In genomic region chrX:84001294-84001693, GRCm38 (mm10) we compare ENCODE assay signal across 9 mouse cellular contexts.
A peak's percentile ranks its signal among the peaks of the same experiment; 100 is the strongest.
DNase-seq lines count a peak whose midpoint lies in the region; ATAC-seq and TF ChIP-seq lines count a peak whose summit lies in the region.
"Had no signal": no experiment of that assay in that cellular context is flagged by ENCODE, and none has a peak within 500 bp of the region (broad histone marks: within the 10 kb centered on the region; RNA-seq: fewer than 3 reads in every experiment).

No protein-coding gene starts in this region.

- DNase-seq in midbrain, embryonic 11.5 days (ENCODE audit: low spot score, missing footprints) = peak; percentile 90
- DNase-seq in ZHBTc4 (ENCODE audit: low read depth, low spot score) = peak; percentile 45
- peak; percentile 16 to 39 for DNase-seq in cerebellum, adult 2 months
- peak; percentile 54 for DNase-seq in hindbrain, postnatal 0 days (ENCODE audit: low spot score)
- DNase-seq in limb, embryonic 11.5 days (ENCODE audit: low spot score) = peak; percentile 62
- DNase-seq in splenic B cell, adult 2 months (ENCODE audit: low read depth, low spot score) = peak; percentile 0

- H3K4me1 ChIP-seq in midbrain, embryonic 11.5 days (ENCODE audit: control insufficient read depth, insufficient read depth, low read length) = no peaks in the 10 kb centered on the region
- no peaks in the 10 kb centered on the region for H3K4me1 ChIP-seq in midbrain, embryonic 15.5 days
- no peaks in the 10 kb centered on the region for H3K4me1 ChIP-seq in cerebellum, adult 2 months (ENCODE audit: control insufficient read depth, insufficient read depth, low read length)
- H3K4me1 ChIP-seq in hindbrain, postnatal 0 days (ENCODE audit: insufficient read depth, low read length) = no peaks in the 10 kb centered on the region
- no peaks in the 10 kb centered on the region for H3K4me1 ChIP-seq in limb, embryonic 11.5 days (ENCODE audit: control insufficient read depth, insufficient read depth, low read length)
- H3K4me1 ChIP-seq: liver, embryonic 15.5 days had no signal

- peak; percentile 68; the same call in 1 of the 2 replicates for TF ChIP-seq CTCF in cerebellum, adult 2 months (IDR thresholded peaks at IDR 0.05; ENCODE audit: borderline replicate concordance, insufficient read depth, low read depth, low read length)
- TF ChIP-seq CTCF in hindbrain, postnatal 0 days (IDR thresholded peaks at IDR 0.05; ENCODE audit: low read depth) = peak; percentile 80

- no peak overlapping the region for H3K27ac ChIP-seq in midbrain, embryonic 11.5 days (ENCODE audit: low read depth, low read length)
- no peak overlapping the region for H3K27ac ChIP-seq in midbrain, embryonic 15.5 days
- no peak overlapping the region for H3K27ac ChIP-seq in cerebellum, adult 2 months (ENCODE audit: insufficient read depth, low read length)
- H3K27ac ChIP-seq in hindbrain, postnatal 0 days = no peak overlapping the region
- no peak overlapping the region for H3K27ac ChIP-seq in limb, embryonic 11.5 days (replicated peaks; ENCODE audit: low read depth, low read length)
- H3K27ac ChIP-seq: liver, embryonic 15.5 days had no signal

- H3K27me3 ChIP-seq in midbrain, embryonic 11.5 days (ENCODE audit: control insufficient read depth, insufficient read depth, low read length) = no peaks in the 10 kb centered on the region
- H3K27me3 ChIP-seq in midbrain, embryonic 15.5 days (replicated peaks) = no peaks in the 10 kb centered on the region
- H3K27me3 ChIP-seq in cerebellum, adult 2 months (ENCODE audit: control insufficient read depth, insufficient read depth, low read length) = no peaks in the 10 kb centered on the region
- H3K27me3 ChIP-seq in hindbrain, postnatal 0 days (ENCODE audit: insufficient read depth, low read length) = no peaks in the 10 kb centered on the region
- H3K27me3 ChIP-seq in limb, embryonic 11.5 days (ENCODE audit: control insufficient read depth, insufficient read depth, low read length) = no peaks in the 10 kb centered on the region
- H3K27me3 ChIP-seq in splenic B cell, adult 2 months (ENCODE audit: control insufficient read depth, insufficient read depth, low read length, poor library complexity, severe bottlenecking) = no peaks in the 10 kb centered on the region
- H3K27me3 ChIP-seq: liver, embryonic 15.5 days had no signal

- H3K36me3 ChIP-seq in midbrain, embryonic 11.5 days (ENCODE audit: control insufficient read depth, insufficient read depth, low read length) = no peaks in the 10 kb centered on the region
- H3K36me3 ChIP-seq in midbrain, embryonic 15.5 days (replicated peaks) = no peaks in the 10 kb centered on the region
- no peaks in the 10 kb centered on the region for H3K36me3 ChIP-seq in hindbrain, postnatal 0 days (ENCODE audit: insufficient read depth, low read length)
- H3K36me3 ChIP-seq in limb, embryonic 11.5 days (ENCODE audit: control insufficient read depth, insufficient read depth, low read length) = no peaks in the 10 kb centered on the region
- H3K36me3 ChIP-seq in splenic B cell, adult 2 months (ENCODE audit: control insufficient read depth, insufficient read depth, low read length, poor library complexity, severe bottlenecking) = no peaks in the 10 kb centered on the region
- H3K36me3 ChIP-seq: liver, embryonic 15.5 days had no signal

- ATAC-seq in midbrain, embryonic 11.5 days (ENCODE audit: low FRiP score) = no peak; the same call in 1 of the 2 replicates
- no peak for ATAC-seq in midbrain, embryonic 15.5 days (replicated peaks)
- ATAC-seq in hindbrain, postnatal 0 days = no peak
- ATAC-seq in limb, embryonic 11.5 days (ENCODE audit: insufficient number of reproducible peaks, low FRiP score, low TSS enrichment, low read depth) = no peak
- no peak for ATAC-seq in monocyte, adult 5-6 weeks (replicated peaks; ENCODE audit: insufficient number of reproducible peaks, low FRiP score, low TSS enrichment, poor library complexity, severe bottlenecking)

- TF ChIP-seq POLR2A in cerebellum, adult 2 months (IDR thresholded peaks at IDR 0.05; ENCODE audit: borderline replicate concordance, insufficient read depth, low read length) = no peak

- H3K9ac ChIP-seq in midbrain, embryonic 11.5 days (ENCODE audit: low read length) = no peak overlapping the region
- no peak overlapping the region for H3K9ac ChIP-seq in midbrain, embryonic 15.5 days
- no peak overlapping the region for H3K9ac ChIP-seq in hindbrain, postnatal 0 days (replicated peaks; ENCODE audit: low read length)
- no peak overlapping the region for H3K9ac ChIP-seq in limb, embryonic 11.5 days (ENCODE audit: low read length)
- H3K9ac ChIP-seq: liver, embryonic 15.5 days had no signal

- WGBS in midbrain, embryonic 11.5 days = 34% methylated on average over 7 of the region's 7 CpGs
- 38% methylated on average over 7 of the region's 7 CpGs for WGBS in midbrain, embryonic 15.5 days
- 32% methylated on average over 7 of the region's 7 CpGs for WGBS in cerebellum, adult 2 months
- 39% methylated on average over 7 of the region's 7 CpGs for WGBS in hindbrain, postnatal 0 days
- 32% methylated on average over 7 of the region's 7 CpGs for WGBS in limb, embryonic 11.5 days

- H3K9me3 ChIP-seq in midbrain, embryonic 11.5 days (ENCODE audit: control insufficient read depth, low read length) = no peaks in the 10 kb centered on the region
- H3K9me3 ChIP-seq in midbrain, embryonic 15.5 days = no peaks in the 10 kb centered on the region
- H3K9me3 ChIP-seq in hindbrain, postnatal 0 days (ENCODE audit: low read length) = no peaks in the 10 kb centered on the region
- no peaks in the 10 kb centered on the region for H3K9me3 ChIP-seq in limb, embryonic 11.5 days (ENCODE audit: control insufficient read depth, low read length)
- H3K9me3 ChIP-seq: liver, embryonic 15.5 days had no signal

- H3K4me2 ChIP-seq in midbrain, embryonic 11.5 days = no peak overlapping the region
- H3K4me2 ChIP-seq in midbrain, embryonic 15.5 days = no peak overlapping the region
- no peak overlapping the region for H3K4me2 ChIP-seq in hindbrain, postnatal 0 days (ENCODE audit: low read depth, low read length)
- H3K4me2 ChIP-seq in limb, embryonic 11.5 days (ENCODE audit: low read depth, severe bottlenecking) = no peak overlapping the region
- H3K4me2 ChIP-seq: liver, embryonic 15.5 days had no signal

- no peak overlapping the region for H3K4me3 ChIP-seq in midbrain, embryonic 11.5 days (ENCODE audit: low read depth, low read length)
- H3K4me3 ChIP-seq in midbrain, embryonic 15.5 days = no peak overlapping the region
- no peak overlapping the region for H3K4me3 ChIP-seq in cerebellum, adult 2 months (replicated peaks; ENCODE audit: insufficient read depth, low read depth, low read length)
- no peak overlapping the region for H3K4me3 ChIP-seq in hindbrain, postnatal 0 days (ENCODE audit: low read length)
- H3K4me3 ChIP-seq in limb, embryonic 11.5 days (ENCODE audit: low read depth, low read length) = no peak overlapping the region
- H3K4me3 ChIP-seq: liver, embryonic 15.5 days had no signal

Comparison
In these comparisons a context has a peak if more than half of its experiments do, and no peak if none do; other contexts are left out.
1. DNase-seq: peak in every context shown above with its lines; median percentile 90 in midbrain, embryonic 11.5 days; 62 in limb, embryonic 11.5 days; 54 in hindbrain, postnatal 0 days; 45 in ZHBTc4; 28 in cerebellum, adult 2 months; 0 in splenic B cell, adult 2 months.